Comparison of ENCODE assay signal across 32 mouse cellular contexts in genomic region chr13:117728393-117728792, GRCm38 (mm10).
"Had no signal": no experiment of that assay in that cellular context is flagged by ENCODE, and none has a peak within 500 bp of the region (broad histone marks: within the 10 kb centered on the region; RNA-seq: fewer than 3 reads in every experiment).

No protein-coding gene starts in this region.

- H3K4me3 ChIP-seq: limb, embryonic 10.5 days; limb, embryonic 12.5 days; limb, embryonic 13.5 days; limb, embryonic 15.5 days; liver, embryonic 12.5 days; liver, embryonic 13.5 days; liver, embryonic 15.5 days; lung, embryonic 15.5 days; megakaryocyte, embryonic 14.5 days; midbrain, embryonic 10.5 days; midbrain, embryonic 12.5 days; midbrain, embryonic 13.5 days; midbrain, embryonic 15.5 days; neural tube, embryonic 12.5 days; neural tube, embryonic 13.5 days had no signal

- H3K9ac ChIP-seq: limb, embryonic 12.5 days; limb, embryonic 13.5 days; limb, embryonic 15.5 days; liver, embryonic 12.5 days; liver, embryonic 13.5 days; liver, embryonic 14.5 days; liver, embryonic 15.5 days; liver, postnatal 0 days; lung, embryonic 14.5 days; lung, embryonic 15.5 days; midbrain, embryonic 12.5 days; midbrain, embryonic 13.5 days; midbrain, embryonic 15.5 days; neural tube, embryonic 12.5 days; neural tube, embryonic 13.5 days had no signal

- H3K4me1 ChIP-seq: limb, embryonic 10.5 days; limb, embryonic 12.5 days; limb, embryonic 13.5 days; limb, embryonic 15.5 days; liver, embryonic 12.5 days; liver, embryonic 13.5 days; liver, embryonic 15.5 days; lung, embryonic 15.5 days; megakaryocyte, embryonic 14.5 days; midbrain, embryonic 10.5 days; midbrain, embryonic 12.5 days; midbrain, embryonic 13.5 days; midbrain, embryonic 15.5 days; neural tube, embryonic 12.5 days; neural tube, embryonic 13.5 days had no signal

- H3K4me2 ChIP-seq: limb, embryonic 12.5 days; limb, embryonic 13.5 days; limb, embryonic 15.5 days; liver, embryonic 11.5 days; liver, embryonic 12.5 days; liver, embryonic 13.5 days; liver, embryonic 15.5 days; lung, embryonic 14.5 days; lung, embryonic 15.5 days; midbrain, embryonic 11.5 days; midbrain, embryonic 12.5 days; midbrain, embryonic 13.5 days; midbrain, embryonic 15.5 days; neural tube, embryonic 12.5 days; neural tube, embryonic 13.5 days had no signal

- DNase-seq: left cerebral cortex, postnatal 4 days; liver; liver, embryonic 13.5 days; liver, postnatal 0 days; lung, adult 18-20 months; lung, adult 2 months; lung, embryonic 14.5 days; lung, postnatal 10 days; lung, postnatal 14 days; lung, postnatal 36 days; lung, postnatal 4 days; midbrain, embryonic 14.5 days had no signal

- H3K36me3 ChIP-seq: limb, embryonic 10.5 days; limb, embryonic 12.5 days; limb, embryonic 13.5 days; limb, embryonic 15.5 days; liver, embryonic 12.5 days; liver, embryonic 13.5 days; liver, embryonic 15.5 days; lung, embryonic 15.5 days; midbrain, embryonic 10.5 days; midbrain, embryonic 12.5 days; midbrain, embryonic 13.5 days; midbrain, embryonic 15.5 days; neural tube, embryonic 12.5 days; neural tube, embryonic 13.5 days had no signal

- ATAC-seq: liver, embryonic 12.5 days; liver, postnatal 0 days; lung, postnatal 0 days; midbrain, embryonic 13.5 days; midbrain, embryonic 15.5 days; midbrain, embryonic 16.5 days had no signal

- H3K9me3 ChIP-seq: limb, embryonic 10.5 days; limb, embryonic 12.5 days; limb, embryonic 13.5 days; limb, embryonic 15.5 days; liver, embryonic 12.5 days; liver, embryonic 13.5 days; liver, embryonic 15.5 days; lung, embryonic 15.5 days; megakaryocyte, embryonic 14.5 days; midbrain, embryonic 10.5 days; midbrain, embryonic 12.5 days; midbrain, embryonic 13.5 days; midbrain, embryonic 15.5 days; neural tube, embryonic 12.5 days; neural tube, embryonic 13.5 days had no signal

- H3K27me3 ChIP-seq: limb, embryonic 12.5 days; limb, embryonic 13.5 days; limb, embryonic 15.5 days; liver, embryonic 12.5 days; liver, embryonic 13.5 days; liver, embryonic 15.5 days; lung, embryonic 15.5 days; megakaryocyte, embryonic 14.5 days; midbrain, embryonic 12.5 days; midbrain, embryonic 13.5 days; midbrain, embryonic 15.5 days; neural tube, embryonic 12.5 days; neural tube, embryonic 13.5 days had no signal

- H3K27ac ChIP-seq: limb, embryonic 10.5 days; limb, embryonic 12.5 days; limb, embryonic 13.5 days; limb, embryonic 15.5 days; liver, embryonic 12.5 days; liver, embryonic 13.5 days; liver, embryonic 14.5 days; liver, embryonic 15.5 days; lung, embryonic 15.5 days; macrophage; midbrain, embryonic 10.5 days; midbrain, embryonic 12.5 days; midbrain, embryonic 13.5 days; midbrain, embryonic 15.5 days; neural tube, embryonic 12.5 days; neural tube, embryonic 13.5 days had no signal
